Mouse (Mus musculus) bone marrow macrophage, adult 2 months (primary cell): Measurements from ENCODE around the gene Syt7. TPM values are rescaled to one million over a fixed set of nuclear protein-coding genes. Genes with fewer than 3 reads are reported as not detected.

Experiments
- H3K27ac ChIP-seq: 2 replicates; pipeline ENCODE4 v1.5.1; 2012; ENCODE audit warnings: low read depth, low read length; ENCODE audit not compliant: insufficient read depth
- H3K4me1 ChIP-seq: 2 replicates; pipeline ENCODE4 v1.6.1; 2012; ENCODE audit warnings: low read length; ENCODE audit not compliant: control insufficient read depth, insufficient read depth
- H3K4me3 ChIP-seq: 2 replicates; pipeline ENCODE4 v1.5.1; 2012; ENCODE audit warnings: mild to moderate bottlenecking, low read length, moderate library complexity; ENCODE audit not compliant: insufficient read depth
- CTCF ChIP-seq: IDR thresholded peaks from 2 replicates; pipeline ENCODE4 v1.5.1; 2012; ENCODE audit warnings: low read depth, mild to moderate bottlenecking, low read length, moderate library complexity
- POLR2A ChIP-seq: IDR thresholded peaks from 2 replicates; pipeline ENCODE4 v1.6.1; 2012; ENCODE audit warnings: mild to moderate bottlenecking, low read depth, low read length, borderline replicate concordance
- polyA plus RNA-seq: library from polyadenylated mRNA; stranded (reverse); fragments of >200 nt; gene quantifications from 2 replicates; pipeline ENCODE4 v1.2.4, GENCODE M21; 2012; ENCODE audit not compliant: missing spikeins, insufficient read depth, insufficient read length

The Syt7 gene
- polyA plus RNA-seq, 1 experiment = not detected

GRCm38 (mm10) chr19:10387660-10388059, 1.2 kb upstream of the Syt7 start:
- Histone ChIP-seq H3K4me3 (no peak overlapping the region), H3K4me1 (peaks cover 9% of the 10 kb centered on the region; the same call in 1 of the 2 replicates), H3K27ac (no peak overlapping the region)
- TF ChIP-seq POLR2A = no peak
- TF ChIP-seq CTCF = no peak

- Histone ChIP-seq H3K27ac (no peak overlapping the region), H3K4me3 (peak overlapping the region; percentile 66)
- TF ChIP-seq POLR2A (no peak), CTCF (no peak)
These were observed 655 bp downstream of the Syt7 start for GRCm38 (mm10) chr19:10389391-10390098.

GRCm38 (mm10) chr19:10390099-10390680, 1.3 kb downstream of the Syt7 start:
- H3K27ac ChIP-seq = no peak overlapping the region
- TF ChIP-seq POLR2A (no peak), CTCF (no peak)
- no peak overlapping the region for H3K4me3 ChIP-seq

More at GRCm38 (mm10) chr19:10389391-10390098, 655 bp downstream of the Syt7 start:
- H3K4me1 ChIP-seq = peaks cover 9% of the 10 kb centered on the region; the same call in 1 of the 2 replicates

GRCm38 (mm10) chr19:10391028-10391427, 2.1 kb downstream of the Syt7 start:
- H3K27ac ChIP-seq = no peak overlapping the region
- TF ChIP-seq POLR2A (no peak), CTCF (no peak)
- peaks cover 9% of the 10 kb centered on the region; the same call in 1 of the 2 replicates for H3K4me1 ChIP-seq
- H3K4me3 ChIP-seq = no peak overlapping the region

More at GRCm38 (mm10) chr19:10390099-10390680, 1.3 kb downstream of the Syt7 start:
- peaks cover 9% of the 10 kb centered on the region; the same call in 1 of the 2 replicates for H3K4me1 ChIP-seq

GRCm38 (mm10) chr19:10391995-10392394, 3.1 kb downstream of the Syt7 start:
- Histone ChIP-seq H3K4me3 (no peak overlapping the region), H3K4me1 (peaks cover 9% of the 10 kb centered on the region; the same call in 1 of the 2 replicates), H3K27ac (no peak overlapping the region)
- TF ChIP-seq POLR2A = no peak
- no peak for TF ChIP-seq CTCF

- no peaks in the 10 kb centered on the region for H3K4me1 ChIP-seq
- H3K4me3 ChIP-seq = no peak overlapping the region
- TF ChIP-seq POLR2A (no peak), CTCF (no peak)
- H3K27ac ChIP-seq = no peak overlapping the region
These were observed 4.6 kb downstream of the Syt7 start for GRCm38 (mm10) chr19:10393471-10393870.

- Histone ChIP-seq H3K27ac (no peak overlapping the region), H3K4me3 (no peak overlapping the region), H3K4me1 (no peaks in the 10 kb centered on the region)
- TF ChIP-seq CTCF = no peak
- no peak for TF ChIP-seq POLR2A
These were observed 5.1 kb downstream of the Syt7 start for GRCm38 (mm10) chr19:10393874-10394500.

- TF ChIP-seq CTCF (no peak), POLR2A (no peak)
- no peak overlapping the region for H3K27ac ChIP-seq
- H3K4me3 ChIP-seq = no peak overlapping the region
These were observed 6.3 kb downstream of the Syt7 start for GRCm38 (mm10) chr19:10395174-10395573.

GRCm38 (mm10) chr19:10396962-10397361, 8.1 kb downstream of the Syt7 start:
- H3K27ac ChIP-seq = no peak overlapping the region

More at GRCm38 (mm10) chr19:10395174-10395573, 6.3 kb downstream of the Syt7 start:
- H3K4me1 ChIP-seq = no peaks in the 10 kb centered on the region

More at GRCm38 (mm10) chr19:10396962-10397361, 8.1 kb downstream of the Syt7 start:
- TF ChIP-seq CTCF (no peak), POLR2A (no peak)
- Histone ChIP-seq H3K4me1 (no peaks in the 10 kb centered on the region), H3K4me3 (no peak overlapping the region)
